Mouse (Mus musculus): ENCODE results near the gene Dclk1.

- TF ChIP-seq CTCF (IDR thresholded peaks at IDR 0.05; ENCODE audit: low read depth, low read length) (no peak), GATA1 (IDR thresholded peaks at IDR 0.05; ENCODE audit: borderline replicate concordance, low read length) (no peak), POLR2AphosphoS5 (IDR thresholded peaks at IDR 0.05; ENCODE audit: insufficient replicate concordance, low read depth, low read length) (no peak), TAL1 (conservative IDR thresholded peaks at IDR 0.05; ENCODE audit: low read depth, low read length) (no peak)
Measured at GRCm38 (mm10) chr3:55272536-55272935, 30.4 kb downstream of the Dclk1 start.
